Mouse (Mus musculus) hindbrain, embryonic 14.5 days (tissue): ENCODE measurements around the gene Trp53bp2. TPM values are rescaled to one million over a fixed set of nuclear protein-coding genes. Genes with fewer than 3 reads are reported as not detected.

Source experiments
- ATAC-seq: fragments of 200-750 bp; cut with Nextera tagmentation; 2 replicates; pipeline ENCODE4 v1.8.0; 2017; ENCODE audit warnings: moderate number of reproducible peaks, mild to moderate bottlenecking, moderate TSS enrichment, moderate library complexity; ENCODE audit not compliant: low FRiP score
- DNase-seq: peaks from one replicate; pipeline ENCODE4 v3.0.0-alpha.2; 2015; ENCODE audit warnings: low spot score
- H3K27ac ChIP-seq: fragments of 300-500 bp; sonication (generic); 2 replicates; pipeline ENCODE4 v1.5.1; 2014; ENCODE audit warnings: mild to moderate bottlenecking, moderate library complexity
- H3K27me3 ChIP-seq: fragments of 300-500 bp; sonication (generic); 2 replicates; pipeline ENCODE4 v1.6.1; 2014; ENCODE audit warnings: mild to moderate bottlenecking, low read length, mixed read lengths; ENCODE audit not compliant: control insufficient read depth, insufficient read depth
- H3K36me3 ChIP-seq: fragments of 300-500 bp; sonication (generic); replicated peaks from 2 replicates; pipeline ENCODE4 v1.6.1; 2014; ENCODE audit not compliant: control insufficient read depth, insufficient read depth
- H3K4me1 ChIP-seq: fragments of 300-500 bp; sonication (generic); replicated peaks from 2 replicates; pipeline ENCODE4 v1.6.1; 2014; ENCODE audit warnings: antibody characterized with exemption, low read length, mixed read lengths; ENCODE audit not compliant: control insufficient read depth, insufficient read depth
- H3K4me2 ChIP-seq: fragments of 300-500 bp; sonication (generic); replicated peaks from 2 replicates; pipeline ENCODE4 v1.6.1; 2014; ENCODE audit warnings: mild to moderate bottlenecking, moderate library complexity
- H3K4me3 ChIP-seq: fragments of 300-500 bp; sonication (generic); replicated peaks from 2 replicates; pipeline ENCODE4 v1.5.1; 2014; ENCODE audit warnings: mild to moderate bottlenecking, low read length
- H3K9ac ChIP-seq: fragments of 300-500 bp; sonication (generic); 2 replicates; pipeline ENCODE4 v1.6.1; 2014
- H3K9me3 ChIP-seq: fragments of 300-500 bp; sonication (generic); 2 replicates; pipeline ENCODE4 v1.6.1; 2016; ENCODE audit warnings: low read length; ENCODE audit not compliant: control insufficient read depth
- WGBS: fragments of 180-500 bp; shearing (Covaris S2); extraction: QIAGEN DNeasy Blood & Tissue Kit; methylation state at CpG from one replicate; pipeline ENCODE4 v1.1.7; 2014; 5-methylcytosine and 5-hydroxymethylcytosine counted together
- polyA plus RNA-seq: library from polyadenylated mRNA; unstranded; fragments of >200 nt; fragmentation: Nextera tagmentation; extraction: Ambion mirVana; gene quantifications from 2 replicates; pipeline ENCODE4 v1.2.1, GENCODE M21; 2014

Trp53bp2 gene
- 19.5 and 21.6 TPM in 2 replicates for polyA plus RNA-seq

DNA sequence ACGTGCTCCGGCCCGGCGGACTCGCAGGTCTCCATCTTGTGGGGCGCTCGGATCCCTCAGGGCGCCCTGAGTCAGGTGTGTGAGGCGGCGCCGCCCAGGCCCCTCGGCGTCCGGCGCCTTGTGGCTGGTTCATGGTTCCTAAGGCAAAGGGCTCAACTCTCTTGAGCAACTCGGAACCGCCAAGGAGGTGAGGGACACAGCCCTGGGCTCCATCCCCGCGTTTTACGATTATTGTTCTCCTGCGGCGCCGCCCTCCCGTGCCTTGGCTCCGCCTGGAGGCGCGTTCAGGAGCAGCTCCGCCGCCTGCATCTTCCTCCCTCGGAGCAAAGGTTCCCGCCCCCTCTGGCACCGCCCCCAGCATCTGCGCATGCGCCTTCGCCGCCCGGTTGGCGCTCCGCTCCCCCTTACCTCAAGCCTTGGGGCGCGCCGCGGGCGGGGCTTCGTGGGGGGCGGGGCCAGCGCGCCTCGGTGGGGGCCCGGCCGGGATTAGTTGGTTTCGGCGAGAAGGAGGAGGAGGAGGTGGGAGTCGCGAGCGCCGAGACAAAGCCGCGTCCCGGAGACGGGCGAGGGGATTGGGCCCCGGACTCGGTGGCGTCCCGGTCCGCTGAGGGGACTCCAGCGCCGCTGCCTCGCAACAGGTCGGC lies at the start of gene Trp53bp2:
TSS of gene Trp53bp2 (plus strand) at position 489 of the 644 bp plus-strand sequence.
- no peaks in the 10 kb centered on the region for H3K36me3 ChIP-seq
- H3K4me2 ChIP-seq, result peak within 1 kb of the TSS; percentile 77
- peaks cover 38% of the 10 kb centered on the region for H3K4me1 ChIP-seq
- ATAC-seq, result peak; percentile 96
- H3K9me3 ChIP-seq, result no peaks in the 10 kb centered on the region
- H3K27ac ChIP-seq, result peak within 1 kb of the TSS; percentile 94
- H3K4me3 ChIP-seq, result peak within 1 kb of the TSS; percentile 72
- peak; percentile 99 for DNase-seq
- WGBS, result under 1% methylated on average over 65 of the region's 71 CpGs
- peak within 1 kb of the TSS; percentile 85 for H3K9ac ChIP-seq
- no peaks in the 10 kb centered on the region for H3K27me3 ChIP-seq

DNA sequence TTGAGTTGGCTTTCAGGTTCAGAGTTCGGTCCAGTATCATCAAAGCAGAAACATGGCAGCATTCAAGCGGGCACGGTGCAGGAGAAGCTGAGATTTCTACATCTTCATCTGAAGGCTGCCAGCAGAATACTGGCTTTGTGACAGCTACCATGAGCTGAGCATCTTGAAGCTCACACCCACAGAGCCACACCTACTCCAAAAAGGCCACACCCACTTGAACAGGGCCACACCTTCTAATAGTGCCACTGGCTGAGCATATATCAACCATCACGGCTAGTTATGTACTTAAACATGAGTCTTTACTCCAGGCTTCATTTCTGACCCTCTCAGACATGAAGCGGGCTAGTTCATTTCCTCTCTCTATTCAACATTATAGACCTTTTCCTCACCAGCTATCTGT lies 46.3 kb upstream of the Trp53bp2 start:
- DNase-seq (peak; percentile 5), ATAC-seq (no peak)
- no peaks in the 10 kb centered on the region for H3K4me1 ChIP-seq
- H3K4me2 ChIP-seq, result no peak overlapping the region
- no peak overlapping the region for H3K27ac ChIP-seq
- H3K27me3 ChIP-seq, result no peaks in the 10 kb centered on the region
- H3K4me3 ChIP-seq, result no peak overlapping the region
- WGBS, result 93% methylated on average over 5 of the region's 5 CpGs
- no peaks in the 10 kb centered on the region for H3K36me3 ChIP-seq
- no peaks in the 10 kb centered on the region for H3K9me3 ChIP-seq
- no peak overlapping the region for H3K9ac ChIP-seq

DNA sequence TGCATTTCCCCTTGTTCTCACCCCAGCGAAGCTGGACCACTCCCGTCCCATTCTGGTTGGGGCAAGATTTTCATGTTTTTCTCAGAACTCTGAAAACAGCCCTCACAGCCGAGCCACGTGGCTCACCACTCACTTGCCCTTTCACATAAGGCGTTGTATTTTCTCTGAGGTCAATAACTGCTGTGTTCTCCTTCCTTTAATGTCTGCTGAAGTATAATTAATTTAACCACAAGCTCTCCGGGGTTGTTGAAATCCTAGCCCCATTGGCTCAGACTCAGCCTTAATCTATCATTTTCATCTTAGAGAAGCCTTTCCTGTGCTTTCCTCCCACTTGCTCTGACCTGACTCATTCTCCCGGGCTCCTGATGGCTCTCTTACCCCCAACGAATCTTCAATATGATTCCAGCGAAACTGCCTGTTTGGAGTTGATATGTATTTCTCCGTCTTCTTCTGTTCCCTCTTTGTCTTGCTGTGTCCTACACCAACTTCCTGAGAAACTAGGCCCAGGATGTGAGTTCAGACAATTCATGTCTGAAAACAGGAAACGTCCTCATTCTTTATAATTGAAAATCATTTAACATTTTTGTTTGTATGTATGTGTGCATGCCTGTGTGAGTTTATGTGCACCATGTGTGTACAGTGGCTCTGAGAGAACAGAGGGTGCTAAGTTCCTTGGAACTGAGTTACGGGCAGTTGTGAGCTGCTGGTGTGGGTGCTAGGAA lies 45.1 kb upstream of the Trp53bp2 start:
- Histone ChIP-seq H3K9ac (no peak overlapping the region), H3K27ac (no peak overlapping the region), H3K36me3 (no peaks in the 10 kb centered on the region), H3K9me3 (no peaks in the 10 kb centered on the region), H3K4me1 (no peaks in the 10 kb centered on the region), H3K4me2 (no peak overlapping the region), H3K27me3 (no peaks in the 10 kb centered on the region), H3K4me3 (no peak overlapping the region)
- ATAC-seq, result no peak
- WGBS, result 63% methylated on average over 12 of the region's 12 CpGs
- peak; percentile 12 for DNase-seq

DNA sequence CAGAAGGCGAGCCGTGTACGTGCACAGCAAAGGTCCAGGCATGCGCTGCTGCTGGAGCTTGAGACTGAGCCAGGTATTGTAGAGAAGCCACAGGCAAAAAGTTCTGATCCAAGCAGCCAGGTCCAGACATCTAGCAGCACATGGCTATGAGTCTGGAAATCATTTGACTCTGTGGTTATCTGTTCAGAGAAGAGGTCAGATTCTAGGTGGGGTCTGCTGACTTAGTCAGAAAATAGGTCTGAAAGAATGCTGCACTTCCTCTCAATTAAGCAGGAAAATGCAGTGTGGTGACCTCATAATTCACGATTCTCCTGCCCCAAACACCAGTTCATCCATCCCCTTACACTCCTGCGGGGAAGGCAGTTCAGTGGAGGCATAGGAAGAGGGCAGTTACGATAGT lies 40.7 kb upstream of the Trp53bp2 start:
- Histone ChIP-seq H3K27ac (no peak overlapping the region), H3K4me1 (no peaks in the 10 kb centered on the region), H3K27me3 (no peaks in the 10 kb centered on the region), H3K36me3 (no peaks in the 10 kb centered on the region), H3K9me3 (no peaks in the 10 kb centered on the region), H3K9ac (no peak overlapping the region), H3K4me3 (no peak overlapping the region), H3K4me2 (no peak overlapping the region)
- no peak for ATAC-seq
- DNase-seq, result no peak
- 80% methylated on average over 7 of the region's 7 CpGs for WGBS

DNA sequence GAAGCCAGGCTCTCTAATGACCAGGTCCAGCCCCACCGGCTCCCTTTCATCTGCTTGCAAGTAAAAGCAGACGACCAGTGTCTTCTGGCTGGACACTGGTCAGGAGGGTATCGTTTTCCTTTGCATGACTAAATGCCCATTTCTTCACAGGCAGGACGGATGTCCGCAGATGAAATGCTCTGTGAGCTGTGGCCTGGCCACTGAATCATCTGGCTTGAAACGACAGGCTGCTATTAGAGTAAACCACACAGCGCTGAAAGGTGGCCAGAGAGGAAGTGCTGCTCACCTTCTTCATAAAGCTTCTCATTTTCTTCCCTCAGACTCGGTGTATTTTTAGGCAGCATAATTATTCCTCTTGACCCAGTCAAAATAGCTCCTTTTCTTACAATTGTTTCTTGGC lies 40.2 kb upstream of the Trp53bp2 start:
- Histone ChIP-seq H3K27ac (no peak overlapping the region), H3K4me3 (no peak overlapping the region), H3K36me3 (no peaks in the 10 kb centered on the region), H3K9ac (no peak overlapping the region), H3K4me1 (no peaks in the 10 kb centered on the region), H3K27me3 (no peaks in the 10 kb centered on the region), H3K9me3 (no peaks in the 10 kb centered on the region), H3K4me2 (no peak overlapping the region)
- no peak for DNase-seq
- 76% methylated on average over 8 of the region's 8 CpGs for WGBS
- no peak for ATAC-seq

DNA sequence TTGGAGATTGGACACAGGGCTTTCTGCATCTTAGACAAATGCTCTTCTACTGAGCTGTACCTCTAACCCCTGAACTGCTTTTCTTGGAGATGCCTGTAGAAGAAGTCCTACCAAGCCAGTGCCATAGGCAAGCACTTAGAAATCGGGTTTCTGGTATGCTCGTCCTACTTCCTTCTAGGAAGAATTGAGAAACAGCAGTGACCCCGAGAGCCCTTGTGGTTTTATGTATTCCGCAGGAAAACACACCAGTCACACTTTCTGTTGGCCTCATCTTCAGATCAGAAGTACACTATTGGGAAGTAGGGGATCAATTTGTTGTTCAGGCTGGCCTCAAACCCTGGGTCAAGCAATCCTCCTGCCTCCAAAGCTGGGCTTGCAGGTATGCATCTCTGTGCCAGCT lies 39.5 kb upstream of the Trp53bp2 start:
- H3K9ac ChIP-seq, result no peak overlapping the region
- H3K4me1 ChIP-seq, result no peaks in the 10 kb centered on the region
- no peak overlapping the region for H3K27ac ChIP-seq
- H3K4me3 ChIP-seq, result no peak overlapping the region
- no peaks in the 10 kb centered on the region for H3K36me3 ChIP-seq
- H3K27me3 ChIP-seq, result no peaks in the 10 kb centered on the region
- H3K9me3 ChIP-seq, result no peaks in the 10 kb centered on the region
- ATAC-seq (no peak), DNase-seq (no peak)
- 87% methylated on average over 4 of the region's 4 CpGs for WGBS
- H3K4me2 ChIP-seq, result no peak overlapping the region

DNA sequence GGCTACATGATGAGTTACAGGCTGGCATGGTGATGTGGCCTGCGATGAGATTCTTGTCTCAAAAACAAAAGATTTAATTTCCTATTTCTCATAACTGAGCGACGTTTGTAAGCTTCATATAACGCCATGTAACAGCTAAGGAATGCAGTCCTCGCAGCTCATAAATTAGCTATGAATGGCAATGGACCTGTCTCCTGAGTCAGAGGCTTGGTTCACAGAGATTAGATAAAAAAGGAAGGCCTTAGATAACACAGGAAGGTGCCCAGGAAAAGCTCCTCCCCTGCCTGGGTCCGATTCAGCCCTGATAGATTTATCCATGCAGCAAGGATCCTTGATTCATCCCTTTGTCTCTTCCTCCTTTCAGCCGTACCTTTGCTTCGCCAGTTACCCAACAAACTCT lies 37.1 kb upstream of the Trp53bp2 start:
- no peaks in the 10 kb centered on the region for H3K4me1 ChIP-seq
- H3K36me3 ChIP-seq, result no peaks in the 10 kb centered on the region
- no peak for ATAC-seq
- DNase-seq, result no peak
- no peaks in the 10 kb centered on the region for H3K27me3 ChIP-seq
- H3K27ac ChIP-seq, result no peak overlapping the region
- H3K9ac ChIP-seq, result no peak overlapping the region
- no peak overlapping the region for H3K4me3 ChIP-seq
- no peak overlapping the region for H3K4me2 ChIP-seq
- H3K9me3 ChIP-seq, result no peaks in the 10 kb centered on the region
- WGBS, result 81% methylated on average over 8 of the region's 8 CpGs

DNA sequence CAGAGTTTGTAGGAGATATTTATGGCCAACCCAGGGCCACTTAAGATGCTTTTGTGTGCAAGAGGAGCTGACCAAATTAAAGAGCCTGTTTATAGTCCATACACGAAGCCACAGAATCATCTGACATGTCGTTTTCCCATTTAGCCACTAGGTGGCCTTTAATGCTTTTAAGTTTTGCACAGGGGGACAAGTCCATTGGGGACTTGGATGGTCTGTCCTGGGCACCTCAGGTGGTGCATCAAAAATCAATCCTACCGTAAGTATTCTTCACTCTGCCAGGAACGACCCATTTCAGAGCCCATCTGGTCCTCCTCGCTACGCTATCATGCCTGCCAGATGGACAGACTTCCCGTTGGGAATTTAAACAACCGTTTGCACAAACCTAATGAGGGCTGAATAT lies 32.8 kb upstream of the Trp53bp2 start:
- no peak overlapping the region for H3K9ac ChIP-seq
- H3K27ac ChIP-seq, result no peak overlapping the region
- WGBS, result 12% methylated on average over 8 of the region's 8 CpGs
- ATAC-seq, result peak; percentile 64; the same call in 1 of the 2 replicates
- H3K9me3 ChIP-seq, result no peaks in the 10 kb centered on the region
- peak; percentile 77 for DNase-seq
- H3K36me3 ChIP-seq, result no peaks in the 10 kb centered on the region
- no peak overlapping the region for H3K4me3 ChIP-seq
- no peaks in the 10 kb centered on the region for H3K27me3 ChIP-seq
- no peak overlapping the region for H3K4me2 ChIP-seq
- no peaks in the 10 kb centered on the region for H3K4me1 ChIP-seq

DNA sequence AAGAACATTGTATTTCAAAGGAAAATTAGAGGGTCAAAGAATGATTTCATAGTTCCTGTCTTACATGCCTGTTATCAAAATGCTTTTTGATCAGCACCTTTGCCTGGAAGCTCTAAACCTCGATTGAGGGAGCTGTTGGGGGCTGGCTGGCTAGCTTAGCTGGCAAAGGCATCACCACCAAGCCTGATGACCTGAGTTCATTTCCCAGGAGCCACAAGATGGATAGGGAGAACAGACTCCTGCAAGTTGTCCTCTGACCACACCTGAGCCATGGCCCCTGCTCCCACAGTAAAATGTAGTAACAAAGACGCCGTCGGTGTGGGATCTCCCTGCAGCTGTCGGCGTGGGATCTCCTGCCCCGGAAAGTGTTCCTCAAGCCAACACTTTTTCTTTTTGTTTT lies 32.1 kb upstream of the Trp53bp2 start:
- 68% methylated on average over 7 of the region's 7 CpGs for WGBS
- peak overlapping the region; percentile 46; the same call in 1 of the 2 replicates for H3K27ac ChIP-seq

More for the DNA sequence above, 32.1 kb upstream of the Trp53bp2 start:
- Histone ChIP-seq H3K27me3 (no peaks in the 10 kb centered on the region), H3K36me3 (no peaks in the 10 kb centered on the region), H3K9me3 (no peaks in the 10 kb centered on the region), H3K9ac (no peak overlapping the region), H3K4me1 (no peaks in the 10 kb centered on the region), H3K4me2 (no peak overlapping the region), H3K4me3 (no peak overlapping the region)
- DNase-seq (no peak), ATAC-seq (no peak)
